Mouse (Mus musculus) CH12.LX (cell line): ENCODE results near the gene Pip5k1b. TPM values are rescaled to one million over a fixed set of nuclear protein-coding genes. Genes with fewer than 3 reads are reported as not detected.

Source experiments
- DNase-seq: peaks from one replicate; pipeline ENCODE4 v3.0.0-alpha.2; 2013; ENCODE audit errors: extremely low read depth
- H3K27ac ChIP-seq: 2 replicates; pipeline ENCODE4 v1.5.1; 2012; ENCODE audit warnings: low read depth, mild to moderate bottlenecking, control low read depth, moderate library complexity; ENCODE audit not compliant: insufficient read depth
- H3K27me3 ChIP-seq: replicated peaks from 2 replicates; pipeline ENCODE3; 2012; ENCODE audit warnings: inconsistent platforms
- H3K36me3 ChIP-seq, 2 experiments: replicated peaks in 1 of 2; 2 replicates each; pipeline versions ENCODE3 to v1.6.1; 2012; ENCODE audit warnings: inconsistent platforms in 1 of 2, low read length in 1 of 2, mild to moderate bottlenecking in 1 of 2, mixed read lengths in 1 of 2, moderate library complexity in 1 of 2; ENCODE audit not compliant: control insufficient read depth in 1 of 2, insufficient read depth in 1 of 2
- H3K4me1 ChIP-seq, 2 experiments: 2 replicates each; pipeline ENCODE4 v1.6.1; 2012; ENCODE audit warnings: inconsistent platforms in 1 of 2, moderate library complexity in 1 of 2; ENCODE audit not compliant: insufficient read depth in 2 of 2, control insufficient read depth in 1 of 2
- H3K4me2 ChIP-seq: 2 replicates; pipeline ENCODE4 v1.6.1; 2012; ENCODE audit warnings: low read depth, mild to moderate bottlenecking, control low read depth; ENCODE audit not compliant: poor library complexity, insufficient read depth, severe bottlenecking
- H3K4me3 ChIP-seq, 3 experiments: fragments of 150-350 bp in 1 of 3; sonication (generic) in 1 of 3; replicated peaks in 1 of 3; 2 replicates each; pipeline versions ENCODE3 to v1.5.1; 2011 to 2012; ENCODE audit warnings: low read depth in 2 of 3, low read length in 2 of 3, mild to moderate bottlenecking in 2 of 3, moderate library complexity in 2 of 3, control low read depth in 1 of 3, improper control_type of control experiment in 1 of 3, inconsistent platforms in 1 of 3, mixed read lengths in 1 of 3; ENCODE audit not compliant: poor library complexity in 1 of 3
- H3K79me2 ChIP-seq: replicated peaks from 2 replicates; pipeline ENCODE4 v1.6.1; 2012; ENCODE audit warnings: mild to moderate bottlenecking, moderate library complexity; ENCODE audit not compliant: control insufficient read depth, poor library complexity, insufficient read depth, severe bottlenecking; ENCODE audit errors: extremely low read depth
- H3K9ac ChIP-seq: 2 replicates; pipeline ENCODE4 v1.6.1; 2012; ENCODE audit warnings: low read depth, mild to moderate bottlenecking, control low read depth, moderate library complexity; ENCODE audit not compliant: insufficient read depth
- H3K9me3 ChIP-seq: replicated peaks from 2 replicates; pipeline ENCODE3; 2012; ENCODE audit warnings: low read length, inconsistent platforms, mixed read lengths
- BHLHE40 ChIP-seq: IDR thresholded peaks from 2 replicates; pipeline ENCODE4 v1.6.1; 2011; ENCODE audit warnings: mild to moderate bottlenecking, low read depth, low read length, improper control_type of control experiment
- CHD1 ChIP-seq: IDR thresholded peaks from 2 replicates; pipeline ENCODE4 v1.6.1; 2012; ENCODE audit warnings: low read depth, low read length, improper control_type of control experiment, inconsistent platforms
- CHD2 ChIP-seq: IDR thresholded peaks from 2 replicates; pipeline ENCODE4 v1.6.1; 2011; ENCODE audit warnings: low read length, improper control_type of control experiment
- CTCF ChIP-seq, 2 experiments: IDR thresholded peaks in 1 of 2; conservative IDR thresholded peaks in 1 of 2; 2 replicates each; pipeline ENCODE4 v1.5.1; 2011 to 2012; ENCODE audit warnings: low read depth in 2 of 2, low read length in 2 of 2, improper control_type of control experiment in 1 of 2, inconsistent platforms in 1 of 2, mild to moderate bottlenecking in 1 of 2, moderate library complexity in 1 of 2
- E2F4 ChIP-seq: IDR thresholded peaks from 2 replicates; pipeline ENCODE4 v1.6.1; 2011; ENCODE audit warnings: low read depth, low read length, improper control_type of control experiment; ENCODE audit not compliant: insufficient replicate concordance
- EP300 ChIP-seq: IDR thresholded peaks from 2 replicates; pipeline ENCODE4 v1.6.1; 2011; ENCODE audit warnings: low read length, improper control_type of control experiment
- ETS1 ChIP-seq: conservative IDR thresholded peaks from 2 replicates; pipeline ENCODE4 v1.6.1; 2012; ENCODE audit warnings: low read depth, mild to moderate bottlenecking, inconsistent platforms, low read length, improper control_type of control experiment, moderate library complexity
- IRF4 ChIP-seq: IDR thresholded peaks from 2 replicates; pipeline ENCODE4 v1.6.1; 2014; ENCODE audit warnings: low read depth, mild to moderate bottlenecking, inconsistent platforms, low read length, improper control_type of control experiment
- JUND ChIP-seq: conservative IDR thresholded peaks from 2 replicates; pipeline ENCODE4 v1.6.1; 2011; ENCODE audit warnings: low read depth, low read length, improper control_type of control experiment
- MAFK ChIP-seq: IDR thresholded peaks from 2 replicates; pipeline ENCODE4 v1.6.1; 2011; ENCODE audit warnings: low read length, improper control_type of control experiment; ENCODE audit not compliant: insufficient replicate concordance
- MAX ChIP-seq: IDR thresholded peaks from 2 replicates; pipeline ENCODE4 v1.6.1; 2011; ENCODE audit warnings: low read length, improper control_type of control experiment
- MEF2A ChIP-seq: IDR thresholded peaks from 2 replicates; pipeline ENCODE4 v1.6.1; 2014; ENCODE audit warnings: low read depth, mild to moderate bottlenecking, inconsistent platforms, low read length, improper control_type of control experiment, borderline replicate concordance
- MXI1 ChIP-seq: IDR thresholded peaks from 2 replicates; pipeline ENCODE4 v1.6.1; 2011; ENCODE audit warnings: mild to moderate bottlenecking, low read depth, low read length, improper control_type of control experiment
- NELFE ChIP-seq: IDR thresholded peaks from 2 replicates; pipeline ENCODE4 v1.6.1; 2011; ENCODE audit warnings: low read depth, low read length, improper control_type of control experiment
- NRF1 ChIP-seq: IDR thresholded peaks from 2 replicates; pipeline ENCODE4 v1.6.1; 2014; ENCODE audit warnings: low read depth, mild to moderate bottlenecking, inconsistent platforms, low read length, improper control_type of control experiment, moderate library complexity
- PAX5 ChIP-seq: IDR thresholded peaks from 2 replicates; pipeline ENCODE4 v1.6.1; 2012; ENCODE audit warnings: low read length, inconsistent platforms, mixed read lengths
- RAD21 ChIP-seq: IDR thresholded peaks from 2 replicates; pipeline ENCODE4 v1.6.1; 2011; ENCODE audit warnings: low read depth, mild to moderate bottlenecking, low read length, improper control_type of control experiment, moderate library complexity
- SIN3A ChIP-seq: IDR thresholded peaks from 2 replicates; pipeline ENCODE4 v1.6.1; 2012; ENCODE audit warnings: low read length, improper control_type of control experiment, inconsistent platforms
- TBP ChIP-seq: conservative IDR thresholded peaks from 2 replicates; pipeline ENCODE4 v1.6.1; 2011; ENCODE audit warnings: low read depth, low read length, improper control_type of control experiment
- TCF12 ChIP-seq: IDR thresholded peaks from 2 replicates; pipeline ENCODE4 v1.6.1; 2014; ENCODE audit warnings: low read depth, mild to moderate bottlenecking, inconsistent platforms, low read length, improper control_type of control experiment
- UBTF ChIP-seq: IDR thresholded peaks from 2 replicates; pipeline ENCODE4 v1.6.1; 2012; ENCODE audit warnings: low read depth, mild to moderate bottlenecking, inconsistent platforms, low read length, improper control_type of control experiment, moderate library complexity
- USF2 ChIP-seq: conservative IDR thresholded peaks from 2 replicates; pipeline ENCODE4 v1.6.1; 2011; ENCODE audit warnings: low read depth, low read length, improper control_type of control experiment
- ZKSCAN1 ChIP-seq: IDR thresholded peaks from 2 replicates; pipeline ENCODE4 v1.6.1; 2012; ENCODE audit warnings: low read depth, inconsistent platforms, low read length, improper control_type of control experiment, borderline replicate concordance
- dilution Hi-C: fragments of 300-500 bp; cut with MboI; formaldehyde crosslinking; loops from 2 replicates; pipeline ENCODE4 v1.14.3; 2020; ENCODE audit warnings: low sequenced_read_pairs; ENCODE audit not compliant: extremely low pct_unique_long_range_greater_than_20kb, extremely low pct_ligation_motif_present
- in situ Hi-C: fragments of 300-500 bp; cut with MboI; formaldehyde crosslinking; loops from 3 replicates; pipeline ENCODE4 v1.14.3; 2019; ENCODE audit warnings: low sequenced_read_pairs, low pct_ligation_motif_present, low pct_unique_long_range_greater_than_20kb, mixed read lengths
- polyA plus RNA-seq: library from polyadenylated mRNA; unstranded; fragments of >175 nt; gene quantifications from 2 replicates; pipeline ENCODE4 v1.2.1, GENCODE M21; 2012; ENCODE audit warnings: low read depth; ENCODE audit not compliant: insufficient read length
- total RNA-seq, 2 experiments: library from RNA; depleted of rRNA; stranded (reverse); fragments of 300-350 nt in 1 of 2; fragments of >200 nt in 1 of 2; gene quantifications; 2 replicates each; pipeline ENCODE4 v1.2.3; 2012 to 2014

The Pip5k1b gene
- total and polyA plus RNA-seq, 3 experiments: 1.7 to 2.9 (median 2.0) TPM

GRCm38 (mm10) chr19:24431381-24431780, 124.3 kb downstream of the Pip5k1b start:
- H3K27ac ChIP-seq: no peak overlapping the region
- H3K36me3 ChIP-seq: no peaks in the 10 kb centered on the region
- no peak overlapping the region for H3K9ac ChIP-seq
- DNase-seq: no peak
- peaks cover 23 to 59% of the 10 kb centered on the region in 2 experiments for H3K4me1 ChIP-seq
- no peaks in the 10 kb centered on the region for H3K27me3 ChIP-seq
- H3K9me3 ChIP-seq: no peaks in the 10 kb centered on the region
- TF ChIP-seq EP300 (no peak), SIN3A (no peak), CHD2 (no peak), IRF4 (no peak), TCF12 (no peak), PAX5 (no peak), ETS1 (no peak), BHLHE40 (no peak), RAD21 (no peak), NELFE (no peak), TBP (no peak), CTCF (conservative IDR thresholded peaks at IDR 0.05 in 1 of 2, IDR thresholded peaks at IDR 0.05 in 1 of 2; ENCODE audit: low read depth in 2 of 2, low read length in 2 of 2) (no peak), E2F4 (no peak), UBTF (no peak), ZKSCAN1 (no peak), MAX (no peak), CHD1 (no peak), MXI1 (no peak)
- in situ Hi-C loops (no loop called here), dilution Hi-C loops (no loop called here)
- H3K4me3 ChIP-seq: no peak overlapping the region
- no peaks in the 10 kb centered on the region for H3K79me2 ChIP-seq
- no peak overlapping the region for H3K4me2 ChIP-seq

DNA sequence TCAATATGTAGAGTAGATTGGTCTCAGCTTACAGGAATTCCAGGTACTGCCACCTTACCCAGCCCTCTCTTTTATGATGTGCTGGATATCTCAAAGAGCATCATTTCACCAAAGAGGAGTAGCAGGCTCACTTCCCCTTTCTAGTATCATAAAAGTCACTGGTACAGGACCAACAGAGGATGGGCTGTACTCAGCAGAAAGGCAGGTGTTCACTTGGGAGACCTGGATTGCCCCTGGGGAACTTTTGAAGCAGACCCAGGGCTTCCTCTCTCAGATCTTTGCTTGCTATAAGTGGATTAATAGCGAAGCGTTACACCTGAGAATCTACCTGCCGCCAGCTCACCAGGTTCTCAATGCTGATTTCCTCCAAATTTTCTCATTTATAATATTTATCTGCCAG, 127.7 kb downstream of the Pip5k1b start:
- in situ Hi-C loops: no loop called here
- H3K27me3 ChIP-seq: no peaks in the 10 kb centered on the region
- no peak overlapping the region for H3K9ac ChIP-seq
- H3K79me2 ChIP-seq: no peaks in the 10 kb centered on the region
- no peaks in the 10 kb centered on the region for H3K9me3 ChIP-seq
- peak; percentile 66 for DNase-seq
- no peaks in the 10 kb centered on the region for H3K36me3 ChIP-seq
- H3K4me2 ChIP-seq: 0 out of 2 replicates have a peak overlapping the region, but pooled peaks have one; percentile 11
- TF ChIP-seq CHD2 (no peak), IRF4 (peak; percentile 79), ETS1 (0 out of 2 replicates have a peak, but pooled peaks have one; percentile 13), TCF12 (peak; percentile 58; the same call in 1 of the 2 replicates), NRF1 (no peak), JUND (no peak), MEF2A (peak; percentile 27; the same call in 1 of the 2 replicates), USF2 (no peak), MAFK (peak; percentile 66; the same call in 1 of the 2 replicates), EP300 (peak; percentile 78)
- dilution Hi-C loops: no loop called here
- no peak overlapping the region for H3K27ac ChIP-seq
- peaks cover 25 to 64% of the 10 kb centered on the region in 2 experiments for H3K4me1 ChIP-seq
- H3K4me3 ChIP-seq: no peak overlapping the region
